Mouse (Mus musculus) liver, postnatal 0 days (tissue): ENCODE data around the gene Luzp1.

Source experiments
- CTCF ChIP-seq: sonication (generic); IDR thresholded peaks from 2 replicates; pipeline ENCODE4 v1.5.1; 2016; ENCODE audit warnings: antibody characterized with exemption, low read depth
- EP300 ChIP-seq: IDR thresholded peaks from 2 replicates; pipeline ENCODE4 v1.6.1; 2016; ENCODE audit warnings: antibody characterized with exemption, low read depth, mild to moderate bottlenecking

DNA sequence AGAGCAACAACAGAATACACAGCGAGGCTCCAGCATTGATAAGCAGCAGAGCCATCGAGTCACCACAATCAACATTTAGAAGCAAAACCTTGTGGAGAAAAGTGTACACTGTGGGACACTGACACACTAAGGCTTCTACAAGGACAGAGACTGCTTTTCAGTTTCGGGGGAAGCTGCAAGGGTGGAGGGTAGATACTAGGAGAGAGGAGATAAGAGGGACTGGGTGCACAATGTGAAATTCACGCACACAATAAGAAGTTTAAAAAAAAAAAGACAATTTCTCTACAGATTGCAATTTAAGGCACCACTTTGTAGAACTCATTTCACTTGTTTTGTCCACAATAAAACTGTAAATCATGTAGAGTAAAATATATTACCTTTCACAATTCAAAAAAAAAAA, 118.4 kb downstream of the Luzp1 start:
- TF ChIP-seq CTCF (no peak), EP300 (no peak)
